Mouse (Mus musculus) lung, adult 18-20 months (tissue): ENCODE data around the gene Paqr6.
"Not testable (repeated sequence)": the region's sequence is repeated elsewhere in the genome, so short reads cannot be mapped to it uniquely, and the experiment has no call there.

ENCODE experiments used
- DNase-seq, 2 experiments: peaks; one replicate each; pipeline ENCODE4 v3.0.0; 2022; ENCODE audit warnings: mixed read lengths in 2 of 2

The Paqr6 gene

GRCm38 (mm10) chr3:88366830-88367428, 2.5 kb downstream of the Paqr6 start:
- peak; percentile 44 to 52 for DNase-seq

DNA sequence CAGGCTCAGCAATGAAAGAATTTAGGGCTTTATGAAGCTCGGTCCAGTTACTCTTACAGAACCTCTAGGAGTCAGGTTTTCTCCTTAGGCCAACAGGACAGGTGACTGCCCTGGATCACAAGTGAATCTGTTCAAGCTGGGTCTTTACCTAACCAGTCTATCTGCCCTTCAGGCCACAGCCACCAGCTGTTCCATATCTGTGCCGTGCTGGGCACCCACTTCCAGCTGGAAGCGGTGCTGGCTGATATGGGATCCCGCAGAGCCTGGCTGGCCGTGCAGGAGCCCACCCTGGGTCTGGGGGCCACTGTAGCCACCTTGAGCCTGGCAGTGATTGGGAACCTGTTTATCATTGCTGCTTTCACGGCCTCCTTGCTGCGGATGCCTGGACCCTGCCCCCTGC, 3.1 kb downstream of the Paqr6 start:
- not testable (repeated sequence) for DNase-seq

DNA sequence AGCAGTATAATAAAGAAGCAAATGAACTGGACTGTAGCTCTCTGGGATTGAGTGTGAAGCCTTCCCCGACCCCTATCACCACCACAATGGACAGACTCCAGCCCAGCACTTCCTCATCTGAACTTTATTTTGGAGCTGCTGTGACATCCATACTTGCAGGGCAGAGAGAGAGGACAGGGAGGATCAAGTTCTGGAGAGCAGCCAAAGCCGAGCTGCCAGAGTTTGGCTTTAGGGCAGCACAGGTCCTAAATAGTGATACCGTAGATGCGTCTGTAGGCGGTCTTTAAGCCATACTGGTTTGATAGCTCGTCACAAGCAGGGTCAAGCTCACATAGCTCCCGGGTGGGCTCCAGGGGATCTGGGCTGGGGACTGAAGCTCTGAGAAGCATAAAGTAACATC, 4.1 kb downstream of the Paqr6 start:
- not testable (repeated sequence) for DNase-seq

DNA sequence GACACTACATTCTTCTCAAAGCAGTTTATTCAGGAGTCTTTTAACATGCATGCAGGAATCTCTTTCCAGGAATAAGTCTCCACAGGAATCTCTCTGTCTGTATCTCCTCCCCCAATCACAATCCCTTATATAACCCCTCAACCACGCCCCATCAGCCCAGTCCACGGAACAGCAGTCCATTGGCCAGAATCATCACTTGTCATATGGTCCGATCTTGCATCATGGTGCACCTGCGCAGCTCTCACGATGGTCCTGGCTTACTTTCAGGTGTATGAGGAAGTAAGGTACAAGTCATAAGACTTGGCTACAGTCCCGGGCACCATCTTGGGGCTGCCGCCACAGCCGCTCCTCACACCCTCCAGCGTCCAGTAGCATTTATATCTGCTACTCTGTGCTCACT, 8.3 kb downstream of the Paqr6 start, which contains the start of gene Bglap3:
Gene Bglap3 (minus strand): TSS at position 101 of the 400 bp plus-strand sequence.
- not testable (repeated sequence) for DNase-seq

DNA sequence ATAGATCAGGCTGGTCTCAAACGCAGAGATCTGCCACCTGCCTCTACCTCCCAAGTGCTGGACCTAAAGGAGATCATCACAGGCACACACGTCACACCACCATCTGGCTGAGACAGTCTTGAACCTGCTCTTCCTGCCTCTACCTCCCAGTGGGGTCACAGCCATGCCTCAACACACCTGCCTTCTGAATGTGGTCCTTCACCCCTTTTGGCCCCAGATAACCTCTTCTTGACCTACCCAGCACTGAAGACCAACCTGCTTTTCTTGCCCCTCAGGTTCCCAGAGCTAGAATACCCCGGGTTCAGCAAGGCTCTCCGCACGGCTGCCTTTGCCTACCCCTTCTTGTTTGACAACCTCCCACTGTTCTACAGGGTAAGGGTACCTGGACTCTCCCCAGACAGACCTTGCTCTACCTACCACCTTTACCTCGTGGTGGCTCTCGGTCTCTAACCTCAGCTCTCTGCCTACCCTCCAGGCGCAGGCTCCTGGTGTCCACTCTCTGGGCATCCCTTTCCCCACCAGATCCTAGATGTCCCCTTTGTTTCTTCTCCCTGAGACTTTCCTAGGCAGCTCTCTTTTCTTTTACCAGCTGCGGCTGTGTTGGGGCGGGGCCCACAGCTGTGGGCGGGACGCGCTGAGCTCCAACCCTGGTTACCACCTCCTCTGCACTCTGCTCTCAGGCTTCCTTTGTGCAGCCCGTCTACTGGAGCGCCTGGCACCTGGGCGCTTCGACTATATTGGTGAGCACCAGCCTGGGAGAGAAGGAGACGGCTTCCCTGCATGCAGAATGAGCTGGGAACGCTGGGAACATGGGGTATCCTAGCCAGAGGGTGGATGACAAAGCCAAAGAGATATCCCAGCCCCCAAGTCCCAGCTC, 11.6 kb downstream of the Paqr6 start:
- peak in 1 of 2 experiments; percentile 14 for DNase-seq

GRCm38 (mm10) chr3:88376644-88377043, 12.3 kb downstream of the Paqr6 start:
- not testable (repeated sequence) for DNase-seq

DNA sequence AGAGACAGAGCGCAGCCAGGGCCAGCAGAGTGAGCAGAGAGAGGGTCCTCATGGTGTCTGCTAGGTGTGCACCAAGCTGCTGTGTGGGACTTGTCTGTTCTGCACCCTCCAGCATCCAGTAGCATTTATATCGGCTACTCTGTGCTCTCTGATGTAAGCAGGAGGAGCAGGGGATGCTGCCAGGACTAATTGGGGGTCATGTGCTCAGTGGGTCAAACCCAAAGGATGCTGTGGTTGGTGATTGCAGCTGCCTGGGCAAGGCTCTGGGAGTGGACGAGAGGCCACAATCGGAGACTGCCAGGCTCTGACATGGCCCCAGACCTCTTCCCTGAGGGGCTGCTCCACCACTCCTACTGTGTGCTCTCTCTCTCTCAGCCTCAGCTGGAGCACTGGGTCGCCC, 14.2 kb downstream of the Paqr6 start, which contains the start of gene Bglap2:
Gene Bglap2 (minus strand): TSS at position 101 of the 400 bp plus-strand sequence.
- DNase-seq, result not testable (repeated sequence)

- DNase-seq, result peak in 1 of 2 experiments; percentile 25
These were observed 17.3 kb downstream of the Paqr6 start for GRCm38 (mm10) chr3:88381389-88382315.

DNA sequence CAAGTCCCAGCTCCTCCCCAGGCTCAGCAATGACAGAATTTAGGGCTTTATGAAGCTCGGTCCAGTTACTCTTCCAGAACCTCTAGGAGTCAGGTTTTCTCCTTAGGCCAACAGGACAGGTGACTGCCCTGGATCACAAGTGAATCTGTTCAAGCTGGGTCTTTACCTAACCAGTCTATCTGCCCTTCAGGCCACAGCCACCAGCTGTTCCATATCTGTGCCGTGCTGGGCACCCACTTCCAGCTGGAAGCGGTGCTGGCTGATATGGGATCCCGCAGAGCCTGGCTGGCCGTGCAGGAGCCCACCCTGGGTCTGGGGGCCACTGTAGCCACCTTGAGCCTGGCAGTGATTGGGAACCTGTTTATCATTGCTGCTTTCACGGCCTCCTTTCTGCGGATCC, 18.0 kb downstream of the Paqr6 start:
- DNase-seq, result not testable (repeated sequence)

- no peak for DNase-seq
These were observed 20.0 kb downstream of the Paqr6 start, which contains the start of gene Bglap for GRCm38 (mm10) chr3:88384364-88384763. TSS of gene Bglap (minus strand) at chr3:88384464.

GRCm38 (mm10) chr3:88393776-88394375, 29.5 kb downstream of the Paqr6 start:
- no peak for DNase-seq

DNA sequence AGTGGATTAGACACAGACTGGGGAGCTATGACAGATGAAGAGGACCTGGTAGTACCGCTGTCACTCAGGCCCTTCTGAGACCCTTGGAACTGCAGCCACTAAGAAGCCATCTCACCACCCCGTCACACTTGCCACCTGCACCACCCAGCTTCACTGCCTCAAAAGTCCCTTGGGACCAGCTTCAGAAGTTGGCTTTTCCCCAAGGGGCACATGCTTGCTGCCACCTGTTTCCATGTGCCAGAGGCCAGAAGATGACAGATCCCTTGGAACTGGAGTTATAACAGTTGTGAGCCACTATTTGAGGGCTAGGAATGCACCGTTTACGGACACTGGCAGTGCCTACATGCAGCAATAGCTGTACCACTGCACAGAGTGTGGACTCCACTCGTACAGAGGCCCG, 30.9 kb downstream of the Paqr6 start:
- no peak for DNase-seq

GRCm38 (mm10) chr3:88395742-88396141, 31.4 kb downstream of the Paqr6 start:
- no peak for DNase-seq

DNA sequence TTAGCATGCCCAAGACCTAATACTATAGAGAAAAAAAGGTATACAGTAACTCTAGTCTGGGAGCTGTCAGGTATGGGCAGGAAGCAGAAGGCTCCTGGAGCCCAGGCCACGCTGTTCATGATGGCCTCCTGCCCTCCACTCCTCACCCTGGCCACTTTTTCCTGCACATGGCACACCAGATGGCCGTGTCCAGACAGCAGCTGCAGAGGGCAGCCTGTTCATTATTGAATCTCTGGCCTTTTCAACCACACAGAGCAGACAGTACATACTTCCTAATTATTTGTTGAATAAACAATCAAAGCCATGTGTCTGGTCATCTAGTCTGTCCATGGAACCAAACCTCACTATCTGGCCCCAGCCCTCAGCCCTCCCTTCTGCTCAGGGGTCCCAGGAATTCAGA, 34.3 kb downstream of the Paqr6 start:
- no peak for DNase-seq

GRCm38 (mm10) chr3:88403522-88404230, 39.3 kb downstream of the Paqr6 start:
- no peak for DNase-seq

- peak; percentile 47 to 67 for DNase-seq
These were observed 42.7 kb downstream of the Paqr6 start for GRCm38 (mm10) chr3:88407090-88407489.

- no peak for DNase-seq
These were observed 43.1 kb downstream of the Paqr6 start for GRCm38 (mm10) chr3:88407529-88407928.

GRCm38 (mm10) chr3:88408953-88409352, 44.6 kb downstream of the Paqr6 start:
- no peak for DNase-seq

GRCm38 (mm10) chr3:88409741-88410644, 45.6 kb downstream of the Paqr6 start, which contains the start of gene Pmf1:
TSS of gene Pmf1 (minus strand) at chr3:88410331.
- DNase-seq, result peak; percentile 95

DNA sequence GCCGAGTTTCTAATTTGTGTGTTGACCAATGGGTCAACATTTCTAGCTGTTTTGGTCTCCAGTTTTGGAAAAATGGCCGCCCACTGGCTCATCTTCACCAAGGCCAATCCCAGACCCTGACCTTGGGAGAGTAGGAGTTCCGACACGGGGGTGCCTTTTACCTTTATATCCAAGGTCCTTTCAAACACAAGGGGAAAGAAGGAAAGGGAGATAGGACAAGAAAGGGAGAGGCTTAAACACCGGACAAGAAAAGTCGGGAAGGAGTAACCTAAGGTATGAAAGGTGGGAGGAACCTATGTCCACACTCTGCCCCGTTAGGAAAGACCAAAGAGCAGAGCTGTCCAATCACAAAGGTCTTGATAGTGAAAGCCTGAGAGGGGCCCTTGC, 46.3 kb downstream of the Paqr6 start:
- DNase-seq, result peak in 1 of 2 experiments; percentile 10
